Mouse (Mus musculus): ENCODE measurements around the gene Psmd14.

GRCm38 (mm10) chr2:61754989-61755388 lies 43.5 kb downstream of the Psmd14 start:
- TF ChIP-seq CTCF (IDR thresholded peaks at IDR 0.05; ENCODE audit: extremely low read depth, insufficient read length, insufficient replicate concordance, low read depth, low read length) (no peak), POLR2A (IDR thresholded peaks at IDR 0.05; ENCODE audit: low read depth, low read length) (no peak)
